Mouse (Mus musculus) forebrain, postnatal 0 days (tissue): Measurements from ENCODE around the gene 4931428L18Rik. TPM values are rescaled to one million over a fixed set of nuclear protein-coding genes. Genes with fewer than 3 reads are reported as not detected.
"Not testable (repeated sequence)": the region's sequence is repeated elsewhere in the genome, so short reads cannot be mapped to it uniquely, and the experiment has no call there.

Experiments
- ATAC-seq: fragments of 200-750 bp; cut with Nextera tagmentation; 2 replicates; pipeline ENCODE4 v1.8.0; 2017; ENCODE audit warnings: mild to moderate bottlenecking, moderate library complexity
- DNase-seq: peaks from one replicate; pipeline ENCODE4 v3.0.0-alpha.2; 2015
- H3K27ac ChIP-seq: fragments of 300-500 bp; sonication (generic); 2 replicates; pipeline ENCODE4 v1.5.1; 2014; ENCODE audit warnings: low read depth, mild to moderate bottlenecking, antibody characterized with exemption, low read length, moderate library complexity, mixed read lengths
- H3K27me3 ChIP-seq: fragments of 300-500 bp; sonication (generic); 2 replicates; pipeline ENCODE4 v1.6.1; 2014; ENCODE audit warnings: mild to moderate bottlenecking, low read length, mixed read lengths; ENCODE audit not compliant: insufficient read depth
- H3K36me3 ChIP-seq: fragments of 300-500 bp; sonication (generic); 2 replicates; pipeline ENCODE4 v1.6.1; 2014; ENCODE audit warnings: mild to moderate bottlenecking, moderate library complexity; ENCODE audit not compliant: insufficient read depth
- H3K4me1 ChIP-seq: fragments of 300-500 bp; sonication (generic); 2 replicates; pipeline ENCODE4 v1.6.1; 2014; ENCODE audit warnings: antibody characterized with exemption; ENCODE audit not compliant: insufficient read depth
- H3K4me2 ChIP-seq: fragments of 300-500 bp; sonication (generic); 2 replicates; pipeline ENCODE4 v1.6.1; 2014; ENCODE audit warnings: low read depth, mild to moderate bottlenecking, moderate library complexity
- H3K4me3 ChIP-seq: fragments of 300-500 bp; sonication (generic); 2 replicates; pipeline ENCODE4 v1.5.1; 2014; ENCODE audit warnings: low read depth, low read length, mixed read lengths
- H3K9ac ChIP-seq: fragments of 300-500 bp; sonication (generic); 2 replicates; pipeline ENCODE4 v1.6.1; 2014; ENCODE audit warnings: mild to moderate bottlenecking
- H3K9me3 ChIP-seq: fragments of 300-500 bp; sonication (generic); 2 replicates; pipeline ENCODE4 v1.6.1; 2016; ENCODE audit warnings: low read length
- CTCF ChIP-seq: sonication (generic); IDR thresholded peaks from 2 replicates; pipeline ENCODE4 v1.5.1; 2016; ENCODE audit warnings: antibody characterized with exemption, control low read depth, low read depth
- WGBS: fragments of 180-500 bp; shearing (Covaris S2); extraction: QIAGEN DNeasy Blood & Tissue Kit; methylation state at CpG from one replicate; pipeline ENCODE4 v1.1.7; 2014; 5-methylcytosine and 5-hydroxymethylcytosine counted together
- polyA plus RNA-seq: library from polyadenylated mRNA; unstranded; fragments of >200 nt; fragmentation: Nextera tagmentation; extraction: Ambion mirVana; gene quantifications from 2 replicates; pipeline ENCODE4 v1.2.1, GENCODE M21; 2015
- total RNA-seq: library from RNA; depleted of rRNA; stranded (reverse); fragments of >200 nt; gene quantifications from 2 replicates; pipeline ENCODE4 v1.2.3, GENCODE M21; 2014

4931428L18Rik gene
- total and polyA plus RNA-seq, 2 experiments from 2014 or later = not detected

- no peak overlapping the region for H3K4me2 ChIP-seq
- no peaks in the 10 kb centered on the region for H3K36me3 ChIP-seq
- ATAC-seq = no peak
- no peak overlapping the region for H3K4me3 ChIP-seq
- no peaks in the 10 kb centered on the region for H3K27me3 ChIP-seq
- no peak overlapping the region for H3K27ac ChIP-seq
- no peak overlapping the region for H3K9ac ChIP-seq
- no peak for DNase-seq
- no peaks in the 10 kb centered on the region for H3K4me1 ChIP-seq
- TF ChIP-seq CTCF = no peak
- H3K9me3 ChIP-seq = no peaks in the 10 kb centered on the region
Observed at GRCm38 (mm10) chr1:31023173-31023572, 199.3 kb downstream of the 4931428L18Rik start.

- Histone ChIP-seq H3K4me2 (no peak overlapping the region), H3K27ac (no peak overlapping the region), H3K27me3 (no peaks in the 10 kb centered on the region), H3K4me3 (no peak overlapping the region), H3K36me3 (no peaks in the 10 kb centered on the region), H3K9ac (no peak overlapping the region), H3K9me3 (no peaks in the 10 kb centered on the region), H3K4me1 (no peaks in the 10 kb centered on the region)
- TF ChIP-seq CTCF = no peak
- no peak for ATAC-seq
- 81% methylated on average over 6 of the region's 6 CpGs for WGBS
- no peak for DNase-seq
Observed at GRCm38 (mm10) chr1:31019283-31019682, 203.2 kb downstream of the 4931428L18Rik start.

DNA sequence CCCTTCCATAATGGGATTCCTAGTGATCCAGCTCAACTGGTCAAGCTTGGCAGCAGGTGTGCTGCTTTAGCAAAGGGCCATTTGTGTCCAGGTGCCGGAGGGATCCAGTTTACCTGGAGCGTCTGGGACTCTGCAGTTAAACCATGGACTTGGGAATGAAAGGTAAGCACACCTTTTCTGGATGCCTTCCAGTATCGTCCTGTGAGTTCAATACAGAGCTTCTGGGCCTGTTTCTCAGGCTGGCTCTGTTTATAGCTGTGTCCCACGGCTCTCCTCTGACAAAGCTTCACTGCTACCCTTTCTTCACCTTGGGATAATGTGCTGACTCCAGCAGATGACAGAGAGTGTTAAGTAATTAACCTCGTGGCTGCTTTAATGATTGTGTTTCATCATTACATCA, 205.1 kb downstream of the 4931428L18Rik start:
- Histone ChIP-seq H3K9me3 (no peaks in the 10 kb centered on the region), H3K4me1 (no peaks in the 10 kb centered on the region), H3K36me3 (no peaks in the 10 kb centered on the region), H3K27me3 (no peaks in the 10 kb centered on the region), H3K27ac (no peak overlapping the region), H3K4me2 (no peak overlapping the region), H3K9ac (no peak overlapping the region), H3K4me3 (no peak overlapping the region)
- no peak for ATAC-seq
- DNase-seq = no peak
- no peak for TF ChIP-seq CTCF
- WGBS = 79% methylated on average over 5 of the region's 5 CpGs

DNA sequence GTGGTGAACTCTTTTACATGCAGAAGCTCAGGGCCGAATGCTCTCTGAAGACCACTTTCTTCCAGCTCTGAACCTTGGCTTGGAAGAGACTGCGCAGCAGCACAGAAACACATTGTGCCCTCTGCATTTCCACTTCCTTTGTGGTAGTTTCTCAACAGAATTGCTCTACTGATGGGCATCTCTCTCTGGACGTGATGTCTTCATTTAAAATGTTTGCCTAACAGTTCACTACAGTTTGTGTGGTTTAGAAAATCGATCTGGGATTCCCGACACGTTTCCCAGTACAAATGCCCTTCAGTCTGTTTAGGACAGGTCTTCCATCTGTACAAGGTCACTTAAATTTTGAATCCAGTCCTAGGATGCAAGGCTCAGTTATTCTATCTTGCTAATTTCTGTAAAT, 206.4 kb downstream of the 4931428L18Rik start:
- WGBS = 90% methylated on average over 6 of the region's 6 CpGs
- ATAC-seq = no peak
- no peak overlapping the region for H3K4me2 ChIP-seq
- H3K4me1 ChIP-seq = no peaks in the 10 kb centered on the region
- no peaks in the 10 kb centered on the region for H3K9me3 ChIP-seq
- no peak overlapping the region for H3K27ac ChIP-seq
- DNase-seq = no peak
- H3K36me3 ChIP-seq = no peaks in the 10 kb centered on the region
- H3K9ac ChIP-seq = no peak overlapping the region
- H3K4me3 ChIP-seq = no peak overlapping the region
- TF ChIP-seq CTCF = no peak
- no peaks in the 10 kb centered on the region for H3K27me3 ChIP-seq

DNA sequence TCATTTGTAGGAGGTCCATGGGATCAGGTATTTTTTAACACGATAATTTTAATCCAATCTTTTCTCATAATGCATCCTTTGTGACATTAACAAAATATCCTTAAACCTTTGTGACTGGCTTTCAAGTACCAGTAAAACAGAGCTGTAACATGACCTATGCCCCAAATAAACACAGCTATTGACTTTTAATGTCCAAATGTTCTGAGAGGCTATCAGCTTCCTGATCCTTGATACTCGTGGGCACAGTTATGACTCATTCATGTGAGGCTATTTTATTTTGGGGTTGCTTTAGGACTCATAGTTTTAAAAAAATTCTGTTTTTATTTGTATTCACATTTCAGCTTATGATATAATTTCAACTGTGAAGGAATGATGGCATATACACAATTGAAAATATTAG, 207.2 kb downstream of the 4931428L18Rik start:
- TF ChIP-seq CTCF = no peak
- 73% methylated on average over 2 of the region's 2 CpGs for WGBS
- Histone ChIP-seq H3K9me3 (no peaks in the 10 kb centered on the region), H3K4me1 (no peaks in the 10 kb centered on the region), H3K4me3 (no peak overlapping the region), H3K4me2 (no peak overlapping the region), H3K27ac (no peak overlapping the region), H3K27me3 (no peaks in the 10 kb centered on the region), H3K9ac (no peak overlapping the region), H3K36me3 (no peaks in the 10 kb centered on the region)
- ATAC-seq = no peak
- no peak for DNase-seq

GRCm38 (mm10) chr1:30977868-30978267, 244.6 kb downstream of the 4931428L18Rik start, which contains the start of gene AC153137.1:
Gene AC153137.1 (minus strand): TSS chr1:30977968.
- WGBS = 89% methylated on average over 5 of the region's 6 CpGs

GRCm38 (mm10) chr1:30977239-30977638, 245.2 kb downstream of the 4931428L18Rik start:
- ATAC-seq, H3K27ac ChIP-seq, H3K4me3 ChIP-seq, DNase-seq, H3K36me3 ChIP-seq, H3K9me3 ChIP-seq, H3K4me1 ChIP-seq, H3K4me2 ChIP-seq, H3K27me3 ChIP-seq, H3K9ac ChIP-seq: not testable (repeated sequence)
- WGBS = 92% methylated on average over 7 of the region's 7 CpGs

More at GRCm38 (mm10) chr1:30977868-30978267, 244.6 kb downstream of the 4931428L18Rik start, which contains the start of gene AC153137.1:
- not testable (repeated sequence) for DNase-seq, H3K9me3 ChIP-seq, H3K36me3 ChIP-seq, H3K27me3 ChIP-seq, H3K4me2 ChIP-seq, ATAC-seq, H3K4me1 ChIP-seq, H3K27ac ChIP-seq, H3K9ac ChIP-seq, H3K4me3 ChIP-seq

GRCm38 (mm10) chr1:30951795-30952194, 270.7 kb downstream of the 4931428L18Rik start:
- no peak overlapping the region for H3K4me2 ChIP-seq
- no peak overlapping the region for H3K9ac ChIP-seq
- H3K27ac ChIP-seq = no peak overlapping the region
- H3K4me1 ChIP-seq = peaks cover 8% of the 10 kb centered on the region; the same call in 1 of the 2 replicates
- no peak overlapping the region for H3K4me3 ChIP-seq
- TF ChIP-seq CTCF = no peak
- H3K9me3 ChIP-seq = no peaks in the 10 kb centered on the region
- WGBS = 80% methylated on average over 2 of the region's 2 CpGs
- H3K36me3 ChIP-seq = no peaks in the 10 kb centered on the region
- no peaks in the 10 kb centered on the region for H3K27me3 ChIP-seq
- no peak for ATAC-seq
- DNase-seq = no peak
